ENCODE assay signal across 22 mouse cellular contexts in the genomic region with DNA sequence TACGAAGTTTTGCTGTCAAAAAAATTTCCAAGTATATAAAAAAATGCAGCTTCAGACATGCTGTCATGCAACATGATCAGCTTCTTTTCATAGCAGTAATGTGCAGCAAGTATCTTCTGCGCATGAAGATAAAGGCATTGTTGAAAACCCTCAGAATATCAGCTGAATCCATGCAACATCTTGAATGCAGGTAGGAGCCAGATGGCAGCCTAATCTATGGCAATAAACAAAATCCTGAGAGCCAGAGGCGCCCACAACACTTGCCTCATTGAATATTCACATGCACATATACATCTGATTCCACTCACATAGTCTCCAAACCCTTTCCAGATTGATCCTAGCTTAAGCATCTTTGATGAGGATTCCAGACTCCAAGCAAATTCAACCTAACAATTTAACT. TPM values are rescaled to one million over a fixed set of nuclear protein-coding genes. Genes with fewer than 3 reads are reported as not detected.
DNase-seq lines count a peak whose midpoint lies in the region; ATAC-seq and TF ChIP-seq lines count a peak whose summit lies in the region.
"Had no signal": no experiment of that assay in that cellular context is flagged by ENCODE, and none has a peak within 500 bp of the region (broad histone marks: within the 10 kb centered on the region; RNA-seq: fewer than 3 reads in every experiment).

No protein-coding gene starts in this region.

- TF ChIP-seq POLR2A in brain, embryonic 14.5 days (IDR thresholded peaks at IDR 0.05; ENCODE audit: borderline replicate concordance, extremely low read depth, insufficient read depth, insufficient read length, poor library complexity, severe bottlenecking) = no peak

- no peak for TF ChIP-seq CTCF in layer of hippocampus, adult 2 months (conservative IDR thresholded peaks at IDR 0.05)
- TF ChIP-seq CTCF in brain, embryonic 14.5 days (IDR thresholded peaks at IDR 0.05; ENCODE audit: borderline replicate concordance, extremely low read depth, insufficient read depth, insufficient read length) = no peak

- H3K4me3 ChIP-seq in layer of hippocampus, adult 2 months = no peak overlapping the region
- H3K4me3 ChIP-seq: embryonic facial prominence, embryonic 13.5 days; embryonic facial prominence, embryonic 15.5 days; erythroblast, embryonic 14.5 days; forebrain, embryonic 13.5 days; forebrain, embryonic 15.5 days had no signal

- ATAC-seq in frontal cortex, adult (ENCODE audit: low TSS enrichment) = peak; percentile 28; the same call in 1 of the 2 replicates
- ATAC-seq: forebrain, embryonic 13.5 days; forebrain, embryonic 15.5 days; forebrain, postnatal 0 days had no signal

- peak overlapping the region; percentile 20; the same call in 1 of the 2 replicates for H3K27ac ChIP-seq in layer of hippocampus, adult 2 months
- H3K27ac ChIP-seq: embryonic facial prominence, embryonic 13.5 days; embryonic facial prominence, embryonic 15.5 days; forebrain, embryonic 13.5 days; forebrain, embryonic 15.5 days had no signal

- DNase-seq in frontal cortex, postnatal 14 days (ENCODE audit: low spot score in 2 of 2) = no peak
- DNase-seq in layer of hippocampus, adult 2 months (ENCODE audit: low spot score in 2 of 2) = no peak
- no peak for DNase-seq in layer of hippocampus, postnatal 36 days
- peak; percentile 21 for DNase-seq in right cerebral cortex, adult 18-20 months
- no peak for DNase-seq in right cerebral cortex, postnatal 4 days
- peak; percentile 31 for DNase-seq in brain, embryonic 14.5 days (ENCODE audit: low read depth)
- DNase-seq in gastrocnemius, postnatal 10 days = no peak
- DNase-seq: adrenal gland, adult 2 months; adrenal gland, postnatal 10 days; adrenal gland, postnatal 25 days; cerebellum, adult 11 months; cerebellum, adult 8-10 months; embryo, embryonic 11 days; forebrain, postnatal 0 days had no signal

RNA-seq across cellular contexts. Expression of a gene that starts 24.2 kb away (rescaled TPM):
- 100 to 1,000 TPM; 204 to 210 TPM for total RNA-seq in layer of hippocampus, adult 2 months (2021)
- 100 to 1,000 TPM; 191 to 197 TPM for total RNA-seq in layer of hippocampus, postnatal 36 days (2021)
- polyA plus RNA-seq in brain, embryonic 14.5 days (2012; rRNA removed) = 13.6 and 36.0 TPM in 2 replicates
- total RNA-seq in gastrocnemius, postnatal 10 days (2021) = under 1 TPM; 0.29 to 0.35 TPM
- total RNA-seq: common myeloid progenitor, adult 5-6 weeks; MEL had no signal
- polyA plus RNA-seq: erythroblast, embryonic 14.5 days had no signal

Comparison
In these comparisons a context has a peak if more than half of its experiments do, and no peak if none do; other contexts are left out.
1. DNase-seq: peak in right cerebral cortex, adult 18-20 months (single experiment) and brain, embryonic 14.5 days (single experiment); none in frontal cortex, postnatal 14 days (0 of 2), layer of hippocampus, adult 2 months (0 of 2), layer of hippocampus, postnatal 36 days (0 of 2), right cerebral cortex, postnatal 4 days (single experiment) and gastrocnemius, postnatal 10 days (single experiment).
2. RNA of a gene that starts 24.2 kb away (total RNA-seq): 204 to 210 TPM in layer of hippocampus, adult 2 months and 191 to 197 TPM in layer of hippocampus, postnatal 36 days; 0.29 to 0.35 TPM in gastrocnemius, postnatal 10 days; every median in the first group is over 100 times any median in the second.